In the genomic region with DNA sequence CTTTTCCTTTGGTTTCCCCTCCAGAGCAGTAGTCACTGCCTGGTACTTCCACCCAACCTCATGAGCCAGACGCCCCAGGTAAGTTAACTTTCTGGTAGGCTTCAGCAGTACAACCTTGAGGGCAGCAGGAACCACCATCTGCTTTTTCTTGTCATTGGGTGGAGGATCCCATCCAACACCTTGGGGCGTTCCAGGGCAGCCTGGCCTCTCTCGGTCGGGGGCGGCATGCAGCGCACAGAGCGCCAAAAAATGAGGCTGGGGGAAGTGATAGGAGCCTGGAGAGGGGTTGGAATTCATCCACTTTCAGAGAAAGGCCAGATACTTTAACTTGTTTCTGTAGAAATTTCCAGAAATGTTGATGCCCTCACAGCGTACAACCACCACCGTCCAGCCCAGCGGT, we compare ENCODE assay signal across 27 mouse cellular contexts.
A peak's percentile ranks its signal among the peaks of the same experiment; 100 is the strongest.
DNase-seq lines count a peak whose midpoint lies in the region; ATAC-seq and TF ChIP-seq lines count a peak whose summit lies in the region.
"Had no signal": no experiment of that assay in that cellular context is flagged by ENCODE, and none has a peak within 500 bp of the region (broad histone marks: within the 10 kb centered on the region; RNA-seq: fewer than 3 reads in every experiment).

No protein-coding gene starts in this region.

- H3K27me3 ChIP-seq in kidney, embryonic 15.5 days, result no peaks in the 10 kb centered on the region
- no peaks in the 10 kb centered on the region for H3K27me3 ChIP-seq in midbrain, embryonic 12.5 days
- H3K27me3 ChIP-seq in midbrain, embryonic 16.5 days (ENCODE audit: control insufficient read depth, insufficient read depth, low read depth, low read length), result no peaks in the 10 kb centered on the region
- H3K27me3 ChIP-seq: embryonic facial prominence, embryonic 13.5 days; forebrain, embryonic 12.5 days; forebrain, embryonic 15.5 days; heart, embryonic 12.5 days; heart, embryonic 15.5 days; hindbrain, embryonic 13.5 days had no signal

- H3K36me3 ChIP-seq in kidney, embryonic 15.5 days, result no peaks in the 10 kb centered on the region
- no peaks in the 10 kb centered on the region for H3K36me3 ChIP-seq in midbrain, embryonic 12.5 days
- no peaks in the 10 kb centered on the region for H3K36me3 ChIP-seq in midbrain, embryonic 16.5 days (ENCODE audit: control insufficient read depth, insufficient read depth, low read length)
- H3K36me3 ChIP-seq: embryonic facial prominence, embryonic 10.5 days; embryonic facial prominence, embryonic 13.5 days; forebrain, embryonic 12.5 days; forebrain, embryonic 15.5 days; heart, embryonic 12.5 days; heart, embryonic 15.5 days; hindbrain, embryonic 10.5 days; hindbrain, embryonic 13.5 days had no signal

- no peak for TF ChIP-seq CTCF in left cerebral cortex, adult 2 months (IDR thresholded peaks at IDR 0.05)

- 93% methylated on average over 10 of the region's 10 CpGs for WGBS in kidney, embryonic 15.5 days
- WGBS in midbrain, embryonic 12.5 days, result 94% methylated on average over 10 of the region's 10 CpGs
- WGBS in midbrain, embryonic 16.5 days, result 93% methylated on average over 10 of the region's 10 CpGs

- intact Hi-C loops in left cerebral cortex, postnatal 4 days (cut with DNase I), result no loop called here
- intact Hi-C loops in left cerebral cortex, adult 2 months (cut with DNase I), result no loop called here

- H3K4me2 ChIP-seq in kidney, embryonic 15.5 days, result no peak overlapping the region
- H3K4me2 ChIP-seq in midbrain, embryonic 12.5 days (replicated peaks), result no peak overlapping the region
- H3K4me2 ChIP-seq in midbrain, embryonic 16.5 days (ENCODE audit: low read length), result no peak overlapping the region
- H3K4me2 ChIP-seq: embryonic facial prominence, embryonic 13.5 days; forebrain, embryonic 12.5 days; forebrain, embryonic 15.5 days; heart, embryonic 12.5 days; heart, embryonic 15.5 days; hindbrain, embryonic 13.5 days had no signal

- H3K9me3 ChIP-seq in kidney, embryonic 15.5 days (replicated peaks), result no peaks in the 10 kb centered on the region
- H3K9me3 ChIP-seq in midbrain, embryonic 12.5 days, result no peaks in the 10 kb centered on the region
- no peaks in the 10 kb centered on the region for H3K9me3 ChIP-seq in midbrain, embryonic 16.5 days (replicated peaks; ENCODE audit: control insufficient read depth, low read length, poor library complexity, severe bottlenecking)
- H3K9me3 ChIP-seq: embryonic facial prominence, embryonic 10.5 days; embryonic facial prominence, embryonic 13.5 days; forebrain, embryonic 12.5 days; forebrain, embryonic 15.5 days; heart, embryonic 12.5 days; heart, embryonic 15.5 days; hindbrain, embryonic 10.5 days; hindbrain, embryonic 13.5 days had no signal

- peak; percentile 23 for DNase-seq in cerebellum, adult 11-12 months
- DNase-seq in cerebellum, adult 11 months, result no peak
- DNase-seq in kidney, postnatal 14 days, result no peak
- DNase-seq in left cerebral cortex, postnatal 4 days, result peak; percentile 7
- DNase-seq in left cerebral cortex, adult 2 months (ENCODE audit: extremely low spot score in 1 of 2, low spot score in 2 of 2), result no peak
- DNase-seq: adrenal gland, adult 8-10 months; adrenal gland, postnatal 25 days; cerebellum, postnatal 36 days; embryo, embryonic 11 days; gastrocnemius, postnatal 25 days; heart, adult 18-20 months; heart, postnatal 10 days; heart, postnatal 36 days had no signal

- peak overlapping the region; percentile 58 for H3K27ac ChIP-seq in kidney, embryonic 15.5 days
- no peak overlapping the region for H3K27ac ChIP-seq in left cerebral cortex, adult 2 months
- peak overlapping the region; percentile 5; the same call in 1 of the 2 replicates for H3K27ac ChIP-seq in midbrain, embryonic 12.5 days (replicated peaks)
- H3K27ac ChIP-seq in midbrain, embryonic 16.5 days (ENCODE audit: low read length), result no peak overlapping the region
- H3K27ac ChIP-seq: embryonic facial prominence, embryonic 10.5 days; embryonic facial prominence, embryonic 13.5 days; forebrain, embryonic 12.5 days; forebrain, embryonic 15.5 days; heart, embryonic 15.5 days; hindbrain, embryonic 10.5 days; hindbrain, embryonic 13.5 days had no signal

- peaks cover 17% of the 10 kb centered on the region; the same call in 1 of the 2 replicates for H3K4me1 ChIP-seq in kidney, embryonic 15.5 days
- H3K4me1 ChIP-seq in midbrain, embryonic 12.5 days, result peaks cover 16% of the 10 kb centered on the region; the same call in 1 of the 2 replicates
- H3K4me1 ChIP-seq in midbrain, embryonic 16.5 days (ENCODE audit: control insufficient read depth, insufficient read depth, low read length), result peaks cover 9% of the 10 kb centered on the region

- H3K4me3 ChIP-seq in kidney, embryonic 15.5 days (replicated peaks), result no peak overlapping the region
- no peak overlapping the region for H3K4me3 ChIP-seq in left cerebral cortex, adult 2 months
- no peak overlapping the region for H3K4me3 ChIP-seq in midbrain, embryonic 12.5 days
- H3K4me3 ChIP-seq in midbrain, embryonic 16.5 days (ENCODE audit: low read depth, low read length), result no peak overlapping the region
- H3K4me3 ChIP-seq: embryonic facial prominence, embryonic 10.5 days; embryonic facial prominence, embryonic 13.5 days; erythroblast, embryonic 14.5 days; forebrain, embryonic 12.5 days; forebrain, embryonic 15.5 days; heart, embryonic 12.5 days; heart, embryonic 15.5 days; hindbrain, embryonic 10.5 days; hindbrain, embryonic 13.5 days had no signal

- no peak for ATAC-seq in kidney, embryonic 15.5 days (replicated peaks; ENCODE audit: low FRiP score)
- ATAC-seq in midbrain, embryonic 12.5 days (ENCODE audit: low FRiP score, low read depth), result no peak
- ATAC-seq in midbrain, embryonic 16.5 days, result no peak
- ATAC-seq: activated CD4-positive, CD25-positive, alpha-beta regulatory T cell, adult 4 months; forebrain, embryonic 15.5 days; hindbrain, embryonic 16.5 days had no signal

- H3K9ac ChIP-seq in kidney, embryonic 15.5 days, result no peak overlapping the region
- H3K9ac ChIP-seq in midbrain, embryonic 12.5 days (replicated peaks), result no peak overlapping the region
- H3K9ac ChIP-seq in midbrain, embryonic 16.5 days (ENCODE audit: low read depth, low read length), result no peak overlapping the region
- H3K9ac ChIP-seq: embryonic facial prominence, embryonic 13.5 days; forebrain, embryonic 12.5 days; forebrain, embryonic 15.5 days; heart, embryonic 12.5 days; heart, embryonic 15.5 days; hindbrain, embryonic 13.5 days had no signal

Comparison
In these comparisons a context has a peak if more than half of its experiments do, and no peak if none do; other contexts are left out.
1. DNase-seq: peak in cerebellum, adult 11-12 months (single experiment) and left cerebral cortex, postnatal 4 days (single experiment); none in cerebellum, adult 11 months (single experiment), kidney, postnatal 14 days (single experiment) and left cerebral cortex, adult 2 months (0 of 2).
2. H3K27ac ChIP-seq: peak in kidney, embryonic 15.5 days (single experiment) and midbrain, embryonic 12.5 days (single experiment); none in left cerebral cortex, adult 2 months (single experiment) and midbrain, embryonic 16.5 days (single experiment).